Mouse (Mus musculus) limb, embryonic 11.5 days (tissue): Measurements from ENCODE around the gene Tsfm. TPM values are rescaled to one million over a fixed set of nuclear protein-coding genes. Genes with fewer than 3 reads are reported as not detected.
A peak's percentile ranks its signal among the peaks of the same experiment; 100 is the strongest.

Source experiments
- ATAC-seq: fragments of 200-750 bp; cut with Nextera tagmentation; 2 replicates; pipeline ENCODE4 v1.8.0; 2017; ENCODE audit warnings: low read depth; ENCODE audit not compliant: insufficient number of reproducible peaks, low FRiP score, low TSS enrichment
- DNase-seq: peaks from one replicate; pipeline ENCODE4 v3.0.0-alpha.2; 2015; ENCODE audit warnings: low spot score
- H3K27ac ChIP-seq: fragments of 300-500 bp; sonication (generic); replicated peaks from 2 replicates; pipeline ENCODE4 v1.5.1; 2014; ENCODE audit warnings: low read depth, mild to moderate bottlenecking, low read length
- H3K27me3 ChIP-seq: fragments of 300-500 bp; sonication (generic); 2 replicates; pipeline ENCODE4 v1.6.1; 2014; ENCODE audit warnings: mild to moderate bottlenecking, low read length, mixed read lengths; ENCODE audit not compliant: control insufficient read depth, insufficient read depth
- H3K36me3 ChIP-seq: fragments of 300-500 bp; sonication (generic); 2 replicates; pipeline ENCODE4 v1.6.1; 2014; ENCODE audit warnings: mild to moderate bottlenecking, low read length, moderate library complexity, mixed read lengths; ENCODE audit not compliant: control insufficient read depth, insufficient read depth
- H3K4me1 ChIP-seq: fragments of 300-500 bp; sonication (generic); 2 replicates; pipeline ENCODE4 v1.6.1; 2014; ENCODE audit warnings: low read length, mixed read lengths; ENCODE audit not compliant: control insufficient read depth, insufficient read depth
- H3K4me2 ChIP-seq: fragments of 300-500 bp; sonication (generic); 2 replicates; pipeline ENCODE4 v1.6.1; 2014; ENCODE audit warnings: low read depth, mild to moderate bottlenecking, moderate library complexity; ENCODE audit not compliant: severe bottlenecking
- H3K4me3 ChIP-seq: fragments of 300-500 bp; sonication (generic); 2 replicates; pipeline ENCODE4 v1.5.1; 2014; ENCODE audit warnings: low read depth, low read length
- H3K9ac ChIP-seq: fragments of 300-500 bp; sonication (generic); 2 replicates; pipeline ENCODE4 v1.6.1; 2014; ENCODE audit warnings: mild to moderate bottlenecking, low read length
- H3K9me3 ChIP-seq: fragments of 300-500 bp; sonication (generic); 2 replicates; pipeline ENCODE4 v1.6.1; 2016; ENCODE audit warnings: low read length; ENCODE audit not compliant: control insufficient read depth
- WGBS: fragments of 180-500 bp; shearing (Covaris S2); extraction: QIAGEN DNeasy Blood & Tissue Kit; methylation state at CpG from one replicate; pipeline ENCODE4 v1.1.7; 2014; 5-methylcytosine and 5-hydroxymethylcytosine counted together
- polyA plus RNA-seq: library from polyadenylated mRNA; unstranded; fragments of >200 nt; fragmentation: Nextera tagmentation; extraction: Ambion mirVana; gene quantifications from 2 replicates; pipeline ENCODE4 v1.2.1, GENCODE M21; 2014

The Tsfm gene
- polyA plus RNA-seq, 1 experiment from 2014 or later: 91.8 TPM

DNA sequence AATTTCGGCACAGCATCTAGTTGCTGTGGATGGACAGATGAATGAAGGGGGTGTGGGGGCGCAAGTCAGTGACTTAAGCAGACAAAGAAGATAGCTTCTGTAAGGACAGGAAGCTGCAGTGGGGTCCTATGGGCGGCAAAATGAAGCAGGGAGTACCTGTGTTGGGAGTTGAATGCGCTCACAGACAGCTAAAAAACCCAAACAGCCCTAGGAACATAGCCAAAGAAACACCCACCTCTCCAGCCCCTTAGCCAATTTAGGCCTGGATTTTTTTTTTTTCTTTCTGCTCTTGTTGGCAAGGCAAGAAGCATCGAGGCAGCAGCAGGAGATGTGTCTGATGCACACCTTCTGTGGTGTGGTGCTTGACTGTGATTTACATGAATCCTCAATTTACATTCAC lies 30.4 kb upstream of the Tsfm start:
- H3K27ac ChIP-seq: no peak overlapping the region
- 41% methylated on average over 5 of the region's 5 CpGs for WGBS
- H3K27me3 ChIP-seq: peaks cover 21% of the 10 kb centered on the region
- H3K9me3 ChIP-seq: no peaks in the 10 kb centered on the region
- no peak overlapping the region for H3K4me2 ChIP-seq
- DNase-seq: no peak
- H3K4me1 ChIP-seq: peaks cover 17% of the 10 kb centered on the region
- H3K9ac ChIP-seq: no peak overlapping the region
- no peak overlapping the region for H3K4me3 ChIP-seq
- peaks cover 14% of the 10 kb centered on the region for H3K36me3 ChIP-seq
- no peak for ATAC-seq

- peak within 1 kb of the TSS; percentile 96 for H3K4me2 ChIP-seq
- H3K36me3 ChIP-seq: peaks cover 6% of the 10 kb centered on the region
- under 1% methylated on average over 55 of the region's 72 CpGs for WGBS
- peak within 1 kb of the TSS; percentile 77 for H3K4me3 ChIP-seq
- no peaks in the 10 kb centered on the region for H3K9me3 ChIP-seq
- H3K27me3 ChIP-seq: peaks cover 21% of the 10 kb centered on the region
- H3K27ac ChIP-seq: no peak within 1 kb of the TSS
- H3K9ac ChIP-seq: peak within 1 kb of the TSS; percentile 70
- 0 out of 2 replicates have a peak, but pooled peaks have one; percentile 23 for ATAC-seq
- DNase-seq: peak; percentile 76
- peaks cover 17% of the 10 kb centered on the region for H3K4me1 ChIP-seq
These were observed 29.6 kb upstream of the Tsfm start, which contains the start of gene March9 for GRCm38 (mm10) chr10:127059968-127060916. Gene March9 (minus strand): TSS chr10:127060184.

GRCm38 (mm10) chr10:127059174-127059967 lies 28.7 kb upstream of the Tsfm start:
- Histone ChIP-seq H3K27ac (no peak overlapping the region), H3K36me3 (no peaks in the 10 kb centered on the region), H3K9ac (peak overlapping the region; percentile 70), H3K9me3 (no peaks in the 10 kb centered on the region), H3K4me2 (peak overlapping the region; percentile 96), H3K4me1 (peaks cover 14% of the 10 kb centered on the region), H3K27me3 (peaks cover 21% of the 10 kb centered on the region), H3K4me3 (peak overlapping the region; percentile 77)
- DNase-seq (peak; percentile 49), ATAC-seq (no peak)
- WGBS: 1% methylated on average over 40 of the region's 92 CpGs

GRCm38 (mm10) chr10:127058708-127059107 lies 28.1 kb upstream of the Tsfm start:
- DNase-seq (no peak), ATAC-seq (no peak)
- WGBS: 11% methylated on average over 8 of the region's 8 CpGs
- Histone ChIP-seq H3K4me3 (peak overlapping the region; percentile 77), H3K4me1 (peaks cover 14% of the 10 kb centered on the region), H3K36me3 (no peaks in the 10 kb centered on the region), H3K27me3 (peaks cover 21% of the 10 kb centered on the region), H3K9me3 (no peaks in the 10 kb centered on the region), H3K9ac (no peak overlapping the region), H3K27ac (no peak overlapping the region), H3K4me2 (peak overlapping the region; percentile 96)

DNA sequence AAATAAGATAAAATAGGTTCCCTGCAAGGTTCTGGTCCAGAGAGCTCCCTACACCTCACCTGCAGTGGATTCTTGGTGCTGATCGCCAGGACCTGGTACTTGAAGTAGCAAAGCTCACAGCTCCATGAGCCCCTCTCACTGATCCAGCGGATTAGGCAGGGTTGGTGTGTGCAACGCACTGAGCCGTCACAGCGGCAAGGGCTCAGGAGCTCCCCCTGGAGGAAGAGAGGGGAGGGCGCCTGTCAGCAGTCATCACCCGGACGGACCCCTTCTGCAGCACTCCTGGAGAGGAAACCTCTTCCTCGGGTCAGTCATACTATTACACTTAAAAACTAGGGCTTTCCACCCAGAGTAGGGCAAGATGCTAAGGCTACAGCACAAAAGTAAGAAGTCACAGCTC lies 27.5 kb upstream of the Tsfm start:
- WGBS: under 1% methylated on average over 9 of the region's 9 CpGs
- Histone ChIP-seq H3K36me3 (no peaks in the 10 kb centered on the region), H3K4me3 (peak overlapping the region; percentile 77; the same call in 1 of the 2 replicates), H3K9me3 (no peaks in the 10 kb centered on the region), H3K27me3 (peaks cover 21% of the 10 kb centered on the region), H3K9ac (no peak overlapping the region), H3K27ac (no peak overlapping the region), H3K4me2 (peak overlapping the region; percentile 96), H3K4me1 (peaks cover 14% of the 10 kb centered on the region)
- DNase-seq (peak; percentile 90), ATAC-seq (no peak)

- Histone ChIP-seq H3K4me2 (no peak overlapping the region), H3K4me3 (no peak overlapping the region), H3K9ac (no peak overlapping the region), H3K27ac (no peak overlapping the region), H3K36me3 (no peaks in the 10 kb centered on the region), H3K4me1 (peaks cover 14% of the 10 kb centered on the region), H3K9me3 (no peaks in the 10 kb centered on the region), H3K27me3 (peaks cover 20% of the 10 kb centered on the region)
- no peak for ATAC-seq
- WGBS: 83% methylated on average over 20 of the region's 20 CpGs
- no peak for DNase-seq
These were observed 25.9 kb upstream of the Tsfm start for GRCm38 (mm10) chr10:127056490-127056889.

DNA sequence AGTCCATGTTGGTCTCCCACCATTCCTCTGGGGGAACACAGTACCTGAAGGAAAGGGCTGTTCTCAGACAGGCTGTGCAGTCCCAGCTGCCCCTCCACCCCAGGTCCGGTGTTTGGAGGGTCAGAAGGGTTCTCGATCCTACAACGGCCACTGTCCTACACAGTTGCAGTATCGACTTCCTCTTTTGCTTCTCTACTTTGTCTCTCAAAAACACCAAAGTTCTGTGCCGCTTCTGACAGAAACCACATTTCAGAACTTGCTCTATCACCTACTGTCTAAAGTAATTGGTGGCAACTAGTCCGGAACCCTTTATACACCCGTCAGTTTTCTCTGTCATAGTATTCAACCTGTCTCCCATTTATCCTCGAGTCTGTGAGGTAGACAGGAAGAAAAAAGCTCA lies 24.8 kb upstream of the Tsfm start:
- ATAC-seq: no peak
- Histone ChIP-seq H3K36me3 (no peaks in the 10 kb centered on the region), H3K9ac (no peak overlapping the region), H3K4me1 (peaks cover 15% of the 10 kb centered on the region), H3K4me2 (no peak overlapping the region), H3K27ac (no peak overlapping the region), H3K4me3 (no peak overlapping the region), H3K27me3 (peaks cover 25% of the 10 kb centered on the region), H3K9me3 (no peaks in the 10 kb centered on the region)
- 87% methylated on average over 8 of the region's 8 CpGs for WGBS
- no peak for DNase-seq

GRCm38 (mm10) chr10:127054646-127055045 lies 24.0 kb upstream of the Tsfm start:
- no peaks in the 10 kb centered on the region for H3K36me3 ChIP-seq
- no peak overlapping the region for H3K4me3 ChIP-seq
- no peak overlapping the region for H3K9ac ChIP-seq
- DNase-seq (peak; percentile 65), ATAC-seq (no peak)
- H3K4me2 ChIP-seq: no peak overlapping the region
- H3K27me3 ChIP-seq: peaks cover 27% of the 10 kb centered on the region
- no peak overlapping the region for H3K27ac ChIP-seq
- H3K9me3 ChIP-seq: no peaks in the 10 kb centered on the region
- 56% methylated on average over 4 of the region's 4 CpGs for WGBS
- peaks cover 14% of the 10 kb centered on the region for H3K4me1 ChIP-seq
